Mouse (Mus musculus): ENCODE measurements around the gene Tssk1. TPM values are rescaled to one million over a fixed set of nuclear protein-coding genes. Genes with fewer than 3 reads are reported as not detected.

The Tssk1 gene
- polyA plus RNA-seq, 1 experiment from 2014 or later, result 0.05 TPM

GRCm38 (mm10) chr16:17911052-17911595 lies 17.1 kb downstream of the Tssk1 start, which contains the start of gene Ess2:
Gene Ess2 (minus strand): TSS chr16:17911348.
- Histone ChIP-seq H3K27me3 (peaks cover 46% of the 10 kb centered on the region), H3K36me3 (ENCODE audit: poor library complexity, severe bottlenecking) (peaks cover 34% of the 10 kb centered on the region), H3K9me3 (replicated peaks) (no peaks in the 10 kb centered on the region), H3K4me2 (peak within 1 kb of the TSS; percentile 97), H3K9ac (peak within 1 kb of the TSS; percentile 85), H3K4me1 (peaks cover 21% of the 10 kb centered on the region), H3K27ac (peak within 1 kb of the TSS; percentile 52; the same call in 1 of the 2 replicates), H3K4me3 (peak within 1 kb of the TSS; percentile 78)
- ATAC-seq, result peak; percentile 97
- WGBS, result under 1% methylated on average over 35 of the region's 35 CpGs

GRCm38 (mm10) chr16:17914307-17915249 lies 20.6 kb downstream of the Tssk1 start, which contains the start of gene Gsc2:
Gene Gsc2 (minus strand): TSS chr16:17915059.
- ATAC-seq, result no peak
- H3K9ac ChIP-seq, result peak within 1 kb of the TSS; percentile 34
- peak within 1 kb of the TSS; percentile 34 for H3K4me3 ChIP-seq
- H3K27me3 ChIP-seq, result peaks cover 70% of the 10 kb centered on the region
- no peak within 1 kb of the TSS for H3K27ac ChIP-seq
- peaks cover 21% of the 10 kb centered on the region for H3K4me1 ChIP-seq
- under 1% methylated on average over 84 of the region's 106 CpGs for WGBS
- H3K36me3 ChIP-seq (ENCODE audit: poor library complexity, severe bottlenecking), result no peaks in the 10 kb centered on the region
- no peaks in the 10 kb centered on the region for H3K9me3 ChIP-seq (replicated peaks)
- peak within 1 kb of the TSS; percentile 57 for H3K4me2 ChIP-seq

- ATAC-seq, result no peak
- WGBS, result 4% methylated on average over 20 of the region's 20 CpGs
- Histone ChIP-seq H3K4me2 (peak overlapping the region; percentile 98), H3K27me3 (peaks cover 38% of the 10 kb centered on the region), H3K4me1 (peaks cover 29% of the 10 kb centered on the region), H3K4me3 (no peak overlapping the region), H3K36me3 (ENCODE audit: poor library complexity, severe bottlenecking) (peaks cover 10% of the 10 kb centered on the region), H3K9me3 (replicated peaks) (no peaks in the 10 kb centered on the region), H3K9ac (peak overlapping the region; percentile 49), H3K27ac (no peak overlapping the region)
Measured at GRCm38 (mm10) chr16:17920586-17920985, 26.6 kb downstream of the Tssk1 start.

- 2% methylated on average over 47 of the region's 47 CpGs for WGBS
- peak overlapping the region; percentile 79 for H3K4me3 ChIP-seq
- no peaks in the 10 kb centered on the region for H3K9me3 ChIP-seq (replicated peaks)
- H3K27ac ChIP-seq, result peak overlapping the region; percentile 86
- peaks cover 28% of the 10 kb centered on the region for H3K27me3 ChIP-seq
- peaks cover 20% of the 10 kb centered on the region for H3K36me3 ChIP-seq (ENCODE audit: poor library complexity, severe bottlenecking)
- peak overlapping the region; percentile 98 for H3K4me2 ChIP-seq
- H3K9ac ChIP-seq, result peak overlapping the region; percentile 91
- peaks cover 35% of the 10 kb centered on the region for H3K4me1 ChIP-seq
- peak; percentile 97 for ATAC-seq
Measured at GRCm38 (mm10) chr16:17921325-17922162, 27.5 kb downstream of the Tssk1 start.

- Histone ChIP-seq H3K4me2 (peak overlapping the region; percentile 98), H3K9me3 (replicated peaks) (no peaks in the 10 kb centered on the region), H3K9ac (peak overlapping the region; percentile 91), H3K4me3 (peak overlapping the region; percentile 79), H3K27me3 (peaks cover 22% of the 10 kb centered on the region), H3K27ac (peak overlapping the region; percentile 86), H3K4me1 (peaks cover 41% of the 10 kb centered on the region), H3K36me3 (ENCODE audit: poor library complexity, severe bottlenecking) (peaks cover 20% of the 10 kb centered on the region)
- WGBS, result 1% methylated on average over 14 of the region's 14 CpGs
- ATAC-seq, result peak; percentile 9; the same call in 1 of the 2 replicates
Measured at GRCm38 (mm10) chr16:17922163-17922538, 28.1 kb downstream of the Tssk1 start.

GRCm38 (mm10) chr16:17927351-17928082 lies 33.5 kb downstream of the Tssk1 start:
- Histone ChIP-seq H3K27me3 (peaks cover 13% of the 10 kb centered on the region), H3K4me3 (peak overlapping the region; percentile 88), H3K4me1 (peaks cover 30% of the 10 kb centered on the region), H3K9me3 (replicated peaks) (no peaks in the 10 kb centered on the region), H3K9ac (peak overlapping the region; percentile 89), H3K4me2 (peak overlapping the region; percentile 93), H3K27ac (peak overlapping the region; percentile 77), H3K36me3 (ENCODE audit: poor library complexity, severe bottlenecking) (peaks cover 20% of the 10 kb centered on the region)
- WGBS, result under 1% methylated on average over 69 of the region's 72 CpGs
- ATAC-seq, result peak; percentile 52

- H3K4me2 ChIP-seq, result peak within 1 kb of the TSS; percentile 93
- H3K27me3 ChIP-seq, result peaks cover 14% of the 10 kb centered on the region
- H3K4me3 ChIP-seq, result peak within 1 kb of the TSS; percentile 88
- H3K9ac ChIP-seq, result peak within 1 kb of the TSS; percentile 89
- ATAC-seq, result peak; percentile 83
- no peaks in the 10 kb centered on the region for H3K9me3 ChIP-seq (replicated peaks)
- peaks cover 20% of the 10 kb centered on the region for H3K36me3 ChIP-seq (ENCODE audit: poor library complexity, severe bottlenecking)
- peak within 1 kb of the TSS; percentile 77 for H3K27ac ChIP-seq
- H3K4me1 ChIP-seq, result peaks cover 23% of the 10 kb centered on the region
- WGBS, result under 1% methylated on average over 47 of the region's 47 CpGs
Measured at GRCm38 (mm10) chr16:17928087-17928580, 34.1 kb downstream of the Tssk1 start, which contains the start of gene Slc25a1. Gene Slc25a1 (minus strand): TSS chr16:17928219.

GRCm38 (mm10) chr16:17928627-17929104 lies 34.6 kb downstream of the Tssk1 start:
- Histone ChIP-seq H3K9ac (peak overlapping the region; percentile 89), H3K27ac (peak overlapping the region; percentile 77), H3K36me3 (ENCODE audit: poor library complexity, severe bottlenecking) (peaks cover 20% of the 10 kb centered on the region), H3K27me3 (peaks cover 14% of the 10 kb centered on the region), H3K4me2 (peak overlapping the region; percentile 93), H3K4me1 (peaks cover 20% of the 10 kb centered on the region), H3K9me3 (replicated peaks) (no peaks in the 10 kb centered on the region), H3K4me3 (peak overlapping the region; percentile 88)
- under 1% methylated on average over 9 of the region's 9 CpGs for WGBS
- peak; percentile 48 for ATAC-seq

- peaks cover 16% of the 10 kb centered on the region for H3K27me3 ChIP-seq
- H3K9me3 ChIP-seq (replicated peaks), result no peaks in the 10 kb centered on the region
- H3K36me3 ChIP-seq (ENCODE audit: poor library complexity, severe bottlenecking), result peaks cover 20% of the 10 kb centered on the region
- ATAC-seq, result no peak
- 0% methylated on average over 2 of the region's 2 CpGs for WGBS
- peak overlapping the region; percentile 93; the same call in 1 of the 2 replicates for H3K4me2 ChIP-seq
- no peak overlapping the region for H3K4me3 ChIP-seq
- H3K27ac ChIP-seq, result peak overlapping the region; percentile 77; the same call in 1 of the 2 replicates
- H3K4me1 ChIP-seq, result peaks cover 20% of the 10 kb centered on the region
- no peak overlapping the region for H3K9ac ChIP-seq
Measured at GRCm38 (mm10) chr16:17929211-17929610, 35.2 kb downstream of the Tssk1 start.

GRCm38 (mm10) chr16:17929631-17930030 lies 35.6 kb downstream of the Tssk1 start:
- Histone ChIP-seq H3K27ac (no peak overlapping the region), H3K4me3 (no peak overlapping the region), H3K9ac (no peak overlapping the region), H3K36me3 (ENCODE audit: poor library complexity, severe bottlenecking) (peaks cover 20% of the 10 kb centered on the region), H3K27me3 (peaks cover 20% of the 10 kb centered on the region), H3K4me1 (peaks cover 20% of the 10 kb centered on the region), H3K9me3 (replicated peaks) (no peaks in the 10 kb centered on the region), H3K4me2 (no peak overlapping the region)
- 37% methylated on average over 2 of the region's 2 CpGs for whole genome bisulfite sequencing
- ATAC-seq, result no peak
